Mouse (Mus musculus): ENCODE results near the gene Endog.

- TF ChIP-seq CTCF (IDR thresholded peaks at IDR 0.05; ENCODE audit: low read depth, low read length) (no peak), GATA1 (IDR thresholded peaks at IDR 0.05; ENCODE audit: borderline replicate concordance, low read length) (no peak), POLR2AphosphoS5 (IDR thresholded peaks at IDR 0.05; ENCODE audit: insufficient replicate concordance, low read depth, low read length) (no peak)
Measured at GRCm38 (mm10) chr2:30205255-30205628, 33.9 kb downstream of the Endog start.

All from G1E (cell line).